Mouse (Mus musculus) hindlimb bud, embryonic 11.5 days (tissue): ENCODE measurements at regions not wholly inside any gene's neighbourhood (a gene's known extent, or its start where the extent isn't known, plus 50 kb on each side); places are given as distances from the start of the nearest gene placed in this dataset.

Experiments
- DNase-seq: peaks from one replicate; pipeline ENCODE4 v3.0.0-alpha.2; 2012; ENCODE audit warnings: low read depth, low spot score; ENCODE audit errors: extremely low spot score

GRCm38 (mm10) chr8:43407332-43407731, 100.6 kb upstream of the Zfp42 start:
- no peak for DNase-seq

DNA sequence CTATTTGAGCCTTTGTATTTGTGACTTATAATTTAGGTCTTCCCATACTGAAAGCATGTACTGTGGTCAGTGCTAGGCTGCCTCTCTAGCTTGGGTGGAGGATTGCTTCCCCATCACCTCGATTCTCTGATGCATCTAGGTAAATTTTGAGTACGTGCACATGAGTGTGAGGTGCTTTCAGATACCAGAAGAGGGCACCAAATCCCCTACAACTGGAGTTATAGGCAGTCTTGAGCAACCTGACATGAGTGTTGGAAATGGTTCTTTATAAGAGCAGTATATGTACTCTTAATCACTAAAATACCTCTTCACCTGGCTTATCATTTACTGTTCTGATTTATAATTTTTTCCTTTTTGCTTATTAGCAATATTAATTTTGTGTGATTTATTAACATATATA, 86.3 kb upstream of the Zfp42 start:
- no peak for DNase-seq

- DNase-seq = peak; percentile 6
These were observed 83.8 kb upstream of the Zfp42 start for GRCm38 (mm10) chr8:43390422-43391170.
